8 mouse cellular contexts compared by ENCODE assay signal in genomic region chr14:75309336-75309992, GRCm38 (mm10). TPM values are rescaled to one million over a fixed set of nuclear protein-coding genes. Genes with fewer than 3 reads are reported as not detected.
DNase-seq lines count a peak whose midpoint lies in the region; ATAC-seq and TF ChIP-seq lines count a peak whose summit lies in the region.
"Had no signal": no experiment of that assay in that cellular context is flagged by ENCODE, and none has a peak within 500 bp of the region (broad histone marks: within the 10 kb centered on the region; RNA-seq: fewer than 3 reads in every experiment).

No protein-coding gene starts in this region.

- H3K4me2 ChIP-seq in kidney, embryonic 15.5 days, result no peak overlapping the region
- H3K4me2 ChIP-seq in midbrain, embryonic 13.5 days (replicated peaks), result no peak overlapping the region

- 30% methylated on average over 5 of the region's 5 CpGs for WGBS in kidney, adult 2 months
- WGBS in kidney, embryonic 15.5 days, result 55% methylated on average over 5 of the region's 5 CpGs
- WGBS in midbrain, embryonic 13.5 days, result 70% methylated on average over 5 of the region's 5 CpGs
- WGBS in lung, adult 2 months, result 84% methylated on average over 5 of the region's 5 CpGs

- DNase-seq in kidney, adult 2 months, result peak; percentile 65
- peak; percentile 62 for DNase-seq in MN1 (ENCODE audit: low spot score)
- DNase-seq in adrenal gland, adult 18-20 months (ENCODE audit: low spot score in 2 of 2), result no peak
- no peak for DNase-seq in lung, adult 2 months

- no peak; the same call in 1 of the 2 replicates for TF ChIP-seq CTCF in kidney, adult 2 months (conservative IDR thresholded peaks at IDR 0.05; ENCODE audit: insufficient read depth, insufficient read length, low read depth, low read length)
- TF ChIP-seq CTCF in cortical plate, adult 2 months (IDR thresholded peaks at IDR 0.05; ENCODE audit: extremely low read depth, insufficient read depth, low read length), result peak; percentile 29
- TF ChIP-seq CTCF in lung, adult 2 months (IDR thresholded peaks at IDR 0.05; ENCODE audit: insufficient read depth, low read length), result no peak

- no peak for ATAC-seq in kidney, embryonic 15.5 days (replicated peaks; ENCODE audit: low FRiP score)
- ATAC-seq in midbrain, embryonic 13.5 days, result 0 out of 2 replicates have a peak, but pooled peaks have one; percentile 30
- ATAC-seq: activated CD4-positive, CD25-positive, alpha-beta regulatory T cell, adult 4 months had no signal

- no peak for TF ChIP-seq POLR2A in kidney, adult 2 months (IDR thresholded peaks at IDR 0.05; ENCODE audit: low read depth, low read length)
- no peak for TF ChIP-seq POLR2A in cortical plate, adult 2 months (IDR thresholded peaks at IDR 0.05; ENCODE audit: extremely low read depth, insufficient read depth, low read length)
- TF ChIP-seq POLR2A in lung, adult 2 months (IDR thresholded peaks at IDR 0.05; ENCODE audit: borderline replicate concordance, extremely low read depth, low read depth, low read length), result no peak

- H3K36me3 ChIP-seq in kidney, adult 2 months (ENCODE audit: control insufficient read depth, insufficient read depth, low read length), result no peaks in the 10 kb centered on the region
- H3K36me3 ChIP-seq in kidney, embryonic 15.5 days, result peaks cover 14% of the 10 kb centered on the region
- 0 out of 2 replicates have a peak, but pooled peaks cover 4% of the 10 kb centered on the region for H3K36me3 ChIP-seq in midbrain, embryonic 13.5 days

- no peak overlapping the region for H3K4me3 ChIP-seq in kidney, adult 2 months (ENCODE audit: insufficient read depth, low read depth, low read length)
- H3K4me3 ChIP-seq in kidney, embryonic 15.5 days (replicated peaks), result no peak overlapping the region
- H3K4me3 ChIP-seq in cortical plate, adult 2 months (ENCODE audit: insufficient read depth, low read length), result no peak overlapping the region
- H3K4me3 ChIP-seq in midbrain, embryonic 13.5 days (replicated peaks), result no peak overlapping the region
- H3K4me3 ChIP-seq in lung, adult 2 months (replicated peaks; ENCODE audit: extremely low read depth, low read depth, low read length), result no peak overlapping the region

- H3K9ac ChIP-seq in kidney, embryonic 15.5 days, result no peak overlapping the region
- no peak overlapping the region for H3K9ac ChIP-seq in midbrain, embryonic 13.5 days (replicated peaks)

- H3K27ac ChIP-seq in kidney, adult 2 months (ENCODE audit: insufficient read depth, low read depth, low read length), result no peak overlapping the region
- no peak overlapping the region for H3K27ac ChIP-seq in kidney, embryonic 15.5 days
- no peak overlapping the region for H3K27ac ChIP-seq in cortical plate, adult 2 months (ENCODE audit: insufficient read depth, low read length)
- H3K27ac ChIP-seq in midbrain, embryonic 13.5 days, result no peak overlapping the region

- H3K9me3 ChIP-seq in kidney, embryonic 15.5 days (replicated peaks), result no peaks in the 10 kb centered on the region
- H3K9me3 ChIP-seq in midbrain, embryonic 13.5 days, result no peaks in the 10 kb centered on the region

- H3K4me1 ChIP-seq in kidney, adult 2 months (ENCODE audit: control insufficient read depth, insufficient read depth, low read length), result peaks cover 4% of the 10 kb centered on the region; the same call in 1 of the 2 replicates
- no peaks in the 10 kb centered on the region for H3K4me1 ChIP-seq in kidney, embryonic 15.5 days
- H3K4me1 ChIP-seq in cortical plate, adult 2 months (ENCODE audit: control insufficient read depth, insufficient read depth, low read length), result no peaks in the 10 kb centered on the region; the same call in 1 of the 2 replicates
- H3K4me1 ChIP-seq in midbrain, embryonic 13.5 days (replicated peaks), result no peaks in the 10 kb centered on the region
- no peaks in the 10 kb centered on the region for H3K4me1 ChIP-seq in lung, adult 2 months (ENCODE audit: control insufficient read depth, insufficient read depth, low read length)

- no peaks in the 10 kb centered on the region for H3K27me3 ChIP-seq in kidney, adult 2 months (replicated peaks; ENCODE audit: control insufficient read depth, insufficient read depth, low read length)
- H3K27me3 ChIP-seq in kidney, embryonic 15.5 days, result no peaks in the 10 kb centered on the region
- no peaks in the 10 kb centered on the region for H3K27me3 ChIP-seq in midbrain, embryonic 13.5 days

RNA-seq across cellular contexts. Expression of gene Zc3h13, which starts 25.3 kb away (rescaled TPM):
- polyA plus RNA-seq in kidney, adult 2 months (2012; rRNA removed), result 6.4 and 7.0 TPM in 2 replicates
- 34.0 and 36.1 TPM in 2 replicates for polyA plus RNA-seq in kidney, embryonic 15.5 days (2015; fragmentation: Nextera tagmentation; extraction: Ambion mirVana)
- polyA plus RNA-seq in cortical plate, adult 2 months (2012; rRNA removed), result 32.1 and 33.3 TPM in 2 replicates
- 45.2 and 45.4 TPM in 2 replicates for polyA plus RNA-seq in midbrain, embryonic 13.5 days (2015; fragmentation: Nextera tagmentation; extraction: Ambion mirVana)
- 10 to 100 TPM; 27.0 to 30.0 TPM for total RNA-seq in adrenal gland, adult 18-20 months (2021)
- 7.7 and 8.7 TPM in 2 replicates for polyA plus RNA-seq in lung, adult 2 months (2012; rRNA removed)

Comparison
In these comparisons a context has a peak if more than half of its experiments do, and no peak if none do; other contexts are left out.
1. DNase-seq: peak in kidney, adult 2 months (single experiment) and MN1 (single experiment); none in adrenal gland, adult 18-20 months (0 of 2) and lung, adult 2 months (single experiment).